8 mouse cellular contexts compared by ENCODE assay signal in genomic region chr2:4298325-4299215, GRCm38 (mm10).
DNase-seq lines count a peak whose midpoint lies in the region; ATAC-seq and TF ChIP-seq lines count a peak whose summit lies in the region.

No protein-coding gene starts in this region.

- peak; percentile 48 for ATAC-seq in lung, postnatal 0 days
- ATAC-seq in forebrain, embryonic 12.5 days (ENCODE audit: low FRiP score): peak; percentile 72
- ATAC-seq in hindbrain, embryonic 14.5 days (ENCODE audit: low FRiP score): peak; percentile 52
- no peak for ATAC-seq in midbrain, postnatal 0 days (ENCODE audit: low FRiP score)
- no peak for ATAC-seq in activated CD4-positive, CD25-positive, alpha-beta regulatory T cell, adult 4 months

- H3K36me3 ChIP-seq in lung, postnatal 0 days (ENCODE audit: insufficient read depth, low read length): no peaks in the 10 kb centered on the region
- no peaks in the 10 kb centered on the region for H3K36me3 ChIP-seq in forebrain, embryonic 12.5 days (replicated peaks)
- H3K36me3 ChIP-seq in hindbrain, embryonic 14.5 days (replicated peaks; ENCODE audit: control insufficient read depth, insufficient read depth): no peaks in the 10 kb centered on the region
- H3K36me3 ChIP-seq in midbrain, postnatal 0 days (ENCODE audit: insufficient read depth, low read length): no peaks in the 10 kb centered on the region

- H3K4me2 ChIP-seq in lung, postnatal 0 days (replicated peaks; ENCODE audit: low read depth, low read length): peak overlapping the region; percentile 36
- H3K4me2 ChIP-seq in forebrain, embryonic 12.5 days: peak overlapping the region; percentile 45
- peak overlapping the region; percentile 40 for H3K4me2 ChIP-seq in hindbrain, embryonic 14.5 days (replicated peaks)
- peak overlapping the region; percentile 18; the same call in 1 of the 2 replicates for H3K4me2 ChIP-seq in midbrain, postnatal 0 days (ENCODE audit: low read depth, low read length, poor library complexity, severe bottlenecking)

- 0 out of 2 replicates have a peak, but pooled peaks have one; percentile 10 for TF ChIP-seq EP300 in lung, postnatal 0 days (IDR thresholded peaks at IDR 0.05)

- no peaks in the 10 kb centered on the region for H3K27me3 ChIP-seq in lung, postnatal 0 days (replicated peaks; ENCODE audit: insufficient read depth, low read length)
- H3K27me3 ChIP-seq in forebrain, embryonic 12.5 days: peaks cover 4% of the 10 kb centered on the region; the same call in 1 of the 2 replicates
- no peaks in the 10 kb centered on the region for H3K27me3 ChIP-seq in hindbrain, embryonic 14.5 days (ENCODE audit: control insufficient read depth, insufficient read depth, low read length)
- no peaks in the 10 kb centered on the region for H3K27me3 ChIP-seq in midbrain, postnatal 0 days (ENCODE audit: insufficient read depth, low read length)

- H3K4me1 ChIP-seq in lung, postnatal 0 days (ENCODE audit: insufficient read depth, low read depth, low read length): peaks cover 4% of the 10 kb centered on the region; the same call in 1 of the 2 replicates
- H3K4me1 ChIP-seq in forebrain, embryonic 12.5 days: peaks cover 35% of the 10 kb centered on the region
- peaks cover 35% of the 10 kb centered on the region for H3K4me1 ChIP-seq in hindbrain, embryonic 14.5 days (replicated peaks; ENCODE audit: control insufficient read depth, insufficient read depth, low read length)
- H3K4me1 ChIP-seq in midbrain, postnatal 0 days (ENCODE audit: insufficient read depth, low read length): peaks cover 8% of the 10 kb centered on the region; the same call in 1 of the 2 replicates

- peak overlapping the region; percentile 45; the same call in 1 of the 2 replicates for H3K27ac ChIP-seq in lung, postnatal 0 days (ENCODE audit: low read length)
- peak overlapping the region; percentile 64 for H3K27ac ChIP-seq in forebrain, embryonic 12.5 days
- peak overlapping the region; percentile 51; the same call in 1 of the 2 replicates for H3K27ac ChIP-seq in hindbrain, embryonic 14.5 days
- no peak overlapping the region for H3K27ac ChIP-seq in midbrain, postnatal 0 days (ENCODE audit: low read depth, low read length)

- H3K9ac ChIP-seq in lung, postnatal 0 days (replicated peaks; ENCODE audit: low read depth): no peak overlapping the region
- no peak overlapping the region for H3K9ac ChIP-seq in forebrain, embryonic 12.5 days
- no peak overlapping the region; the same call in 1 of the 2 replicates for H3K9ac ChIP-seq in hindbrain, embryonic 14.5 days
- H3K9ac ChIP-seq in midbrain, postnatal 0 days (replicated peaks; ENCODE audit: low read length, poor library complexity, severe bottlenecking): no peak overlapping the region

- H3K4me3 ChIP-seq in lung, postnatal 0 days (ENCODE audit: low read depth, low read length): no peak overlapping the region
- peak overlapping the region; percentile 13; the same call in 1 of the 2 replicates for H3K4me3 ChIP-seq in forebrain, embryonic 12.5 days (replicated peaks)
- no peak overlapping the region for H3K4me3 ChIP-seq in hindbrain, embryonic 14.5 days (replicated peaks; ENCODE audit: low read length)
- no peak overlapping the region for H3K4me3 ChIP-seq in midbrain, postnatal 0 days (ENCODE audit: low read depth, low read length)

- TF ChIP-seq CTCF in lung, postnatal 0 days (IDR thresholded peaks at IDR 0.05): no peak
- TF ChIP-seq CTCF in midbrain, postnatal 0 days (IDR thresholded peaks at IDR 0.05): no peak

- no peaks in the 10 kb centered on the region for H3K9me3 ChIP-seq in lung, postnatal 0 days (ENCODE audit: low read length)
- no peaks in the 10 kb centered on the region for H3K9me3 ChIP-seq in forebrain, embryonic 12.5 days
- no peaks in the 10 kb centered on the region for H3K9me3 ChIP-seq in hindbrain, embryonic 14.5 days (ENCODE audit: control insufficient read depth, low read length)
- no peaks in the 10 kb centered on the region for H3K9me3 ChIP-seq in midbrain, postnatal 0 days (ENCODE audit: low read length)

- peak; percentile 32 for DNase-seq in lung, postnatal 0 days (ENCODE audit: low spot score)
- no peak for DNase-seq in lung, postnatal 14 days
- DNase-seq in hindbrain, embryonic 14.5 days (ENCODE audit: low spot score): peak; percentile 58
- peak; percentile 54 for DNase-seq in midbrain, postnatal 0 days (ENCODE audit: low spot score)
- no peak for DNase-seq in left cerebral cortex, adult 9 months (ENCODE audit: low spot score in 2 of 2)
- DNase-seq in kidney, adult 8-10 months: no peak

- WGBS in lung, postnatal 0 days: 6% methylated on average over 19 of the region's 19 CpGs
- WGBS in forebrain, embryonic 12.5 days: 8% methylated on average over 19 of the region's 19 CpGs
- 9% methylated on average over 19 of the region's 19 CpGs for WGBS in hindbrain, embryonic 14.5 days
- 15% methylated on average over 19 of the region's 19 CpGs for WGBS in midbrain, postnatal 0 days

Comparison
In these comparisons a context has a peak if more than half of its experiments do, and no peak if none do; other contexts are left out.
1. DNase-seq: peak in lung, postnatal 0 days (single experiment), hindbrain, embryonic 14.5 days (single experiment) and midbrain, postnatal 0 days (single experiment); none in lung, postnatal 14 days (single experiment), left cerebral cortex, adult 9 months (0 of 2) and kidney, adult 8-10 months (0 of 2).
2. ATAC-seq: peak in lung, postnatal 0 days (single experiment), forebrain, embryonic 12.5 days (single experiment) and hindbrain, embryonic 14.5 days (single experiment); none in midbrain, postnatal 0 days (single experiment) and activated CD4-positive, CD25-positive, alpha-beta regulatory T cell, adult 4 months (single experiment).
3. Peak in every context shown above with its lines, with median percentiles within 50 percentile points of each other: H3K4me2 ChIP-seq.